Mouse (Mus musculus) T-helper 2 cell (primary cell): ENCODE results near the gene Hist1h3e.

Experiments used
- in situ Hi-C: fragments of 300-600 bp; cut with MboI, MseI; formaldehyde crosslinking; loops from one replicate; pipeline ENCODE4 v1.15.1; 2025; ENCODE audit warnings: high pct_unique_total_duplicates

Hist1h3e gene

DNA sequence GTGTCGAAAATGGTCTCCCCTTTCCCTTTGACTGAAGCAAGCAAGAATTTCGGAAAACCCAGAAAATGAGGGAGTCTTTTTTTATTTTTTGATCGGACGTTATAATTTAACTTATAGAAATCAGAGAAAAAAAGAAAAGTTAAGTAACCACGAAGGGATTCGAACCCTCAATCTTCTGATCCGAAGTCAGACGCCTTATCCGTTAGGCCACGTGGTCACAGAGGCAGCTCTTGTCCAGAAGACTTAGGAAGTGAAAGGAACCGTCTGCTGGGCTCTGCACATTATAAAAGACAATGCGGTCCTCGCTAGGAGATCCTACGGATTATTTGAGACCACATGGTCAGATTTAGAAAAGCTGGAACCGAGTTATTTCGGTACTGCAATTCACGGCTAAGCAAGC lies 35.9 kb downstream of the Hist1h3e start:
- in situ Hi-C loops, result loop anchor here (5.0 kb wide), 1 partner anchor 229 kb away; no protein-coding TSS in a partner anchor

DNA sequence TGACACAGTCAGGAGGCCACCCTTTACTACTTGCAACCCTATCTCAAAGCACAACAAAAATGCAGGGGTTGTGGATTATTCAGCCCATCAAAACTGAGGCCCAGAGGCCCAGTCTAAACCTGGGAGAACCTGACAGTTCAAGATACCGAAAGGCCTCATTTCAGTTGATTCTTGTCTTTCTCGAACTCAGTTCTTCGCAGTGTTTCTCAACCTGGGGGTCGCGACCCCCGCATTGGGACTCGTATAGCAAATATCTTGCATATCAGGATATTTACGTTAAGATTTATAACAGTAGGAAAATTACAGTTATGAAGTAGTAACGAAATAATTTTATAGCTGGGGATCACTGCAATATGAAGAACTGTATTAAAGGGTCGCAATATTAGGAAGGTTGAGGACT lies 36.3 kb downstream of the Hist1h3e start:
- in situ Hi-C loops, result loop anchor here (5.0 kb wide), 1 partner anchor 229 kb away; no protein-coding TSS in a partner anchor

DNA sequence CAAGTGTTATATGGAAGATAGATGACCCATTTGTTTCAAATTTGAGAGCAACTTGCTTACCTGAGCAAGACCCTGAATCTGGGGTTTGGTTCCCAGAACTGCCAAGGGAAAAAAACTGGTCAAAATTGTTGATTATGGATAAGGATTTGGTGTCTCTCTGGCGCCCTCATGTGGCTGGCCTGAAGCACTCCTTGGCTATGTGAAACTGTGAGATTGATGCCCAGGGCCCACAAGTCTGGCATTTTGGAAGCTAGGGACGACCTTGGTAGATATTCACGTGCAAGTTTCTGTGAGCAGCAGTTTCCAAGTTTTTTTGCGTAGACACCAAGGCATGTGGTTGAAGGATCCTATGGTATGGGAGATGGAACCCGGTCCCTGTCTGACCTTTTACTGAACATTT lies 37.5 kb downstream of the Hist1h3e start:
- in situ Hi-C loops, result loop anchor here (5.0 kb wide), 2 partner anchors 227 to 1607 kb away; no protein-coding TSS in a partner anchor

DNA sequence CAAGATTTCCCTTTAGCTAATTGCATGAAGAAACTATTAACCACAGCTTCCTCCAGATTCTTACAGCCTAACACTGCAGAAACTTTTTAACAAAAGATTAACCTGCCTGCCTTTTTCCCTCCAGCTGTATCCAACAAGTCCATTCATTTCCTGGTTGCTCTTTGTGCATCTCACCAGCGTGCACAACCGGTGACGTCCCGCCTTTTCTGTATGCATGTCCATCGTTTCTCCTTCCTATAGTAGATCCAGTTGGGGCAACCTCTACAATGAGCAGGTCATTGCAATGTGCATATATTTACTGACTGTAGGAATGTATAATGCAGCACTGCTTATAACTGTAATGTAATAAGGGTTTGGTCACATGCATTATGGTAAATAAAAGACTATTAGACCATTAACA lies 38.2 kb downstream of the Hist1h3e start:
- in situ Hi-C loops, result loop anchor here (5.0 kb wide), 1 partner anchor 1607 kb away; no protein-coding TSS in a partner anchor

DNA sequence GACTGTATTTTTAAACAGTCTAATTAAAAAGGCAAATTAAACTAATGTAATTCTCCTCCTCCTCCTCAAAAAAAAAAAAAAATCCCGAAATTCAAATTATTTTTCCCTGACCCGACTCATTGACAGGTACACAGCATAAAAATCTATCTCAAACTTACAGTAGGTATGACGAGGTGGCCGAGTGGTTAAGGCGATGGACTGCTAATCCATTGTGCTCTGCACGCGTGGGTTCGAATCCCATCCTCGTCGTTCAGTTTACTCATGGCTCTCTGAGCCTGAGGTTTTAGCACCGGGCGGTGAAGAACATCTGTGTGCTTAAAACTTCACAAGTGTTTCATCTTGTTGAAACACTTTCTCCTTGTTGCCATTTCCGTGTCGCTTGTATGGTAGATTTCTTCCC lies 40.5 kb downstream of the Hist1h3e start:
- in situ Hi-C loops, result loop anchor here (5.0 kb wide), 1 partner anchor 1604 kb away; no protein-coding TSS in a partner anchor

DNA sequence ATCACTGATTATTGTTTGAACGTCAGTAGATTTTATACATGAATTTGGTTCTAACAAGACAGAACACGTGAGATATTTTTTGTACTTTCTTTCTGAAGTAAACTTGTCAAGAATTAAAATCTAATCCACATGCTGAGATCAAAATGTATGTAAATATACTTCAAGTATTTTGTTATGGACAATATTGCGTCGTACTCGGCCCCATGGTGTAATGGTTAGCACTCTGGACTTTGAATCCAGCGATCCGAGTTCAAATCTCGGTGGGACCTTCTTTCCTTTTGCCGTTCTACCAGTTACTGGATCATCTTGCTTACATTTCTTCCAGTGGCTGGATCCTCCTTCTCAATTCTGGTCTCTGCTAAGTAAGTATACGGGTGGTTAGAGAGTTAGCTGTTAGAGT lies 42.8 kb downstream of the Hist1h3e start:
- in situ Hi-C loops, result loop anchor here (5.0 kb wide), 1 partner anchor 87 kb away; no protein-coding TSS in a partner anchor

DNA sequence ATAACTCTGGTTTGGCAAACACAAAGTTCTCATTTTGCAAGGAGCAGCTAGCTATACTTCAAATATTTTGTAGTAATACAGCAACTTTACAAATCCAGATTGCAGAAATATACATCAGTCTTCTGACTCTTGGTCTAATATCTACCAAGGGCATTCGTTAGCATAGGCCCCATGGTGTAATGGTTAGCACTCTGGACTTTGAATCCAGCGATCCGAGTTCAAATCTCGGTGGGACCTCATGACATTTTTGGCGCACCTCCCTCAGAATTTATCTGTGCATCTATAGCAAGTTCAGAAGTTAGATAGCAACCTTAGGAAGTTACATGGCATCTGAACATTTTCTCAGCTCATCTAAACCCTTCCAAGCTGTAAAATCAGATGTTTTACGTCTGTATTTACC lies 43.3 kb downstream of the Hist1h3e start:
- in situ Hi-C loops, result loop anchor here (5.0 kb wide), 1 partner anchor 87 kb away; no protein-coding TSS in a partner anchor

DNA sequence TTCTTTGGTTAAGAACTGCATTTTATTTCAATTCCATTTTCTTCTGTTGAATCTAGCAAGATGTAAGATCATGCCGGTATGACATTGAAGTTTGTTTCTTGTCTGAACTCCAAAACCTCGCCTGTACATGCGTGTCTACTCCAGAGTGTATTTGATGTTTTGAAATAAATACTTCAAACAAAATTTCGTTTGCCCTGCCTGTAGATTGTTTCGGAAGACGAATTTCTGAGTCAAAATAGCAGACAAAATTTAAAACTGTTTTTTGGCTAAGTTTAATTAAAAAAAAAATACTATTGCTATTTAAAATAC lies 43.9 kb downstream of the Hist1h3e start:
- in situ Hi-C loops, result loop anchor here (5.0 kb wide), 1 partner anchor 86 kb away; no protein-coding TSS in a partner anchor

DNA sequence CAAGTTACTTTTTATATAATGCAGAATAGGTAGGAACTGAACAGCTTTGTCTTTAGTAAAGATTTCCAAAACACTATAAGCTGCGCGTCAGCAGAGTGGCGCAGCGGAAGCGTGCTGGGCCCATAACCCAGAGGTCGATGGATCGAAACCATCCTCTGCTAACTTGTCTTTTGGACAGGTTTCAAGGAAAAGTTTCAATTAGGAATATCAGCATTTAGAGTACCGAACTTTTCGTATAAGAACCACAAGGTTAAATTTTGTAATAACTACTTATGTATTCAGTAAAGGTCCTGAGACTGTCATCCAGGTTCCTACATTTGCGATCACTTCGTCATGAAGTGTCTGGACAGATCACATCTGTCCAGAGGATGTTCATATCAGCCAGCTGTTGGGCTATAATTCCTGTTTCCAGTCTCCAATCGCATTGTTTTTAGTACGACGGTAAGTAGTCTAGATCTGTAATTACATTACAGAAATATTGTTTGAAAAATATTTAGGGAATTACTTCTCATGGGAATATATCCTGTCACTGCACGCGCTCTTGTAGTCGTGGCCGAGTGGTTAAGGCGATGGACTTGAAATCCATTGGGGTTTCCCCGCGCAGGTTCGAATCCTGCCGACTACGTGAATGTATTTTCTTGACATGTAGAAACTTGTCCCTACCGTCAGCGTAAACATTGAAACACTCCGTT lies 44.4 kb downstream of the Hist1h3e start:
- in situ Hi-C loops, result loop anchor here (5.0 kb wide), 1 partner anchor 85 kb away; no protein-coding TSS in a partner anchor

DNA sequence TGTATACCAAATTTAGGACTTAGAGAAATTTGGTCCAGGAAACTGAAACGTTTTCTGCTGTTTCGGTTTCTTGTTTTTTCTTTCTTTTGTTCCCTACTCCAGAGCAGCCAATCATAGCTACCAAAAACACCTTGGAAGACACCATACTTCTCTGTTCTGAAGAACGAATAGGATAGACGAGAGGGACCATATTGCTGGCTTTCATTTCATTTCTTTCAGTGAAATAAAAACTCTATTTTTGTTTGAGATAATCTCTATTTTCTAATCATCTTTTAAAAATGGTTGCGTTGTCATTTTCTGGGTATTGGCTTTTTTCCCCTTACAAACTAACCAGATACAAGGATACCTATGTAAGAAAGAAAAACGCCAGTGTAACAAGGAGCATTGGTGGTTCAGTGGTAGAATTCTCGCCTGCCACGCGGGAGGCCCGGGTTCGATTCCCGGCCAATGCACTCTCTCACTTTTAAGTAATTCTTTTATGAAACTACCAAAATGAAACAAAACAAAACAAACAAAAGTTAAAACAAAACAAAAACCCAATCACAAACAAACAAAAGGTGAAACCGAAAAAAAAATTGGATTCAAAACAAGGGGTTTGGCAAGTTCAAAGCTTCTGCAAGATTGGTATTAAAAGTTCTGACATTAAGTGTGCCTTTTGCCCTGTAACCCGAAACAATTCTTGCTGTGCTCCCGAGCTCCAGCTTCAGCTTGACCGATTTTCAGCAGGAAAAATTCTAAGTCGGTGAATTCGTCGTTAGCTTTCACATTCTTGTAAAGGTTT lies 45.2 kb downstream of the Hist1h3e start:
- in situ Hi-C loops, result loop anchor here (5.0 kb wide), 1 partner anchor 85 kb away; no protein-coding TSS in a partner anchor

DNA sequence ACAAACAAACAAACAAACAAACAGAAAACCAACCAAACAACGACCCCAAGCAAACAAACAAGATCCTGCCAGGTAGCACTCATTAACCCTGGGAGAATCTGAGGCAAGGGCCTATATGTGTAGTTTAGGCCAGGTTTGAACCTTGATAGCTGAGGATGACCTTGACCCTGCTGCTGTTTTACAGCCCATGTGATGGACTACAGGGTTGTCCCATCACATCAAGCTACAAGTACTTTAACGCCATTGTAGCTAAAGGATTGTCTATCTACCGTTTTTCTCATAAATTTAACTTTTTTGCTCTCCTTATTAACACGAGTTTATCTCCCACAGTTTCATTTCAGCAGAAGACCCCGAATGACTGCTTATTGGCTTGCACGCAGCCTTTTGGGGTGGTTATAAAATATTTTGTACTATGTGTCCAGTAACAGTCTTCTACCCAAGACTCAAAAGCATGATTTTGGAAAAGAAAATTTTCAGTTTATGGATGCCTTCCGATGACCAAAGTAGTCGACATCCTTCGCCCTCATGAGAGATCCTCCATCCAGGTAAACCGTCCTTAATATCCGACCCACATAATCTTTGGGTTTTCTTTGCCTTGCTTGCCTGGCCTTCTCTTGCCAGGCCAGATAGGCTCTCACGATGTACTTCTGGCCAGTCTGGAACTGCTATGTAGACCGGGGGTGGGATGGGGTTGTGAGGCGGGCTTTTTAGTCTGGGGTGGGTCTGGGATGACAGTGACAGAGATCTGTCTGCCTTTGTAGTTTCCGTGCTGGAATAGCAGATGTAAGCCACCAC lies 46.1 kb downstream of the Hist1h3e start:
- in situ Hi-C loops, result loop anchor here (5.0 kb wide), 1 partner anchor 84 kb away; no protein-coding TSS in a partner anchor

DNA sequence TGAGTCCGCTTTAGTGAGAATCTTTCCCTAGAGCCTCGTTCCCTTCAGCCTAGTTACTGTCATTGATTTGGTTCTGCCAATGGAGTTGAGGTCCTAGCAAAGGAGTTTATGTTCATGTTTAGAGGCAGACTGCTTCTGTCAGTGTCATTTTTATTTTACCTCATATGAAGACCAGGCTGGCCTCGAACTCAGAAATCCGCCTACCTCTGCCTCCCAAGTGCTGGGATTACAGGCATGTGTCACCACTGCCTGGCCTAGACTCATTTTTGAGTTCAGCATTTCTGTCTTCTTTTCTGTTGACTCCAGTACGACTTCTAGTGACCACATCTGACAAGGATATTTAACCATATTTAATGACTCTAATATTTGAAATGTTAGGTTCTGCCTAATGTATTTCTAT lies 46.9 kb downstream of the Hist1h3e start:
- in situ Hi-C loops, result loop anchor here (5.0 kb wide), 1 partner anchor 83 kb away; no protein-coding TSS in a partner anchor

DNA sequence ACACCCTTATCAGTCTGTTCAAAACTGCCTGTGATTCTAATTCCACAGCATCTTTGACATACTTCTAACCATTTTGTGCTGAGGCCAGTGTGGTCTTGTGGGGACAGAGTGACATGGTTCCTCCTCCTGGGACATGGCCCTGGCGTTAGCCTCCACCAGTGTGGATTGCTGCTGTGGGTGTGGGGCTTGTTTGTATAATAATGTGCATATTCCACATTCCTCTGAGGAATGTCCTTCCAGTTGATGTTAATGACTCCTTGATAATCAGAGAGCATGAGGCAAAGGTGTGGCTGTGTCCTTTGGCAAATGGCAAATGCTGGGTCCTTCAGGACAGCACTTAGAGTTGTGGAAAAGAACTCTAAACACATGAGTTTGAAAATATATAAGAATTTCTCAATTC lies 48.7 kb downstream of the Hist1h3e start:
- in situ Hi-C loops, result no loop called here
